Mouse (Mus musculus): ENCODE results near the gene Gm21970. TPM values are rescaled to one million over a fixed set of nuclear protein-coding genes. Genes with fewer than 3 reads are reported as not detected.

The Gm21970 gene
- polyA plus RNA-seq (2012; rRNA removed) = not detected in 2 replicates

GRCm38 (mm10) chr16:91391421-91391820 lies at the start of gene Gm21970:
Gene Gm21970 (plus strand): TSS chr16:91391721.
- DNase-seq (ENCODE audit: extremely low spot score in 1 of 2, low spot score in 1 of 2) = no peak

GRCm38 (mm10) chr16:91346491-91346890 lies 45.0 kb upstream of the Gm21970 start:
- no peak for DNase-seq (ENCODE audit: extremely low spot score in 1 of 2, low spot score in 1 of 2)

- DNase-seq (ENCODE audit: extremely low spot score in 1 of 2, low spot score in 1 of 2) = no peak
These were observed 43.8 kb upstream of the Gm21970 start for GRCm38 (mm10) chr16:91347491-91348263.

- DNase-seq (ENCODE audit: extremely low spot score in 1 of 2, low spot score in 1 of 2) = no peak
These were observed 43.3 kb upstream of the Gm21970 start for GRCm38 (mm10) chr16:91348264-91348565.

DNA sequence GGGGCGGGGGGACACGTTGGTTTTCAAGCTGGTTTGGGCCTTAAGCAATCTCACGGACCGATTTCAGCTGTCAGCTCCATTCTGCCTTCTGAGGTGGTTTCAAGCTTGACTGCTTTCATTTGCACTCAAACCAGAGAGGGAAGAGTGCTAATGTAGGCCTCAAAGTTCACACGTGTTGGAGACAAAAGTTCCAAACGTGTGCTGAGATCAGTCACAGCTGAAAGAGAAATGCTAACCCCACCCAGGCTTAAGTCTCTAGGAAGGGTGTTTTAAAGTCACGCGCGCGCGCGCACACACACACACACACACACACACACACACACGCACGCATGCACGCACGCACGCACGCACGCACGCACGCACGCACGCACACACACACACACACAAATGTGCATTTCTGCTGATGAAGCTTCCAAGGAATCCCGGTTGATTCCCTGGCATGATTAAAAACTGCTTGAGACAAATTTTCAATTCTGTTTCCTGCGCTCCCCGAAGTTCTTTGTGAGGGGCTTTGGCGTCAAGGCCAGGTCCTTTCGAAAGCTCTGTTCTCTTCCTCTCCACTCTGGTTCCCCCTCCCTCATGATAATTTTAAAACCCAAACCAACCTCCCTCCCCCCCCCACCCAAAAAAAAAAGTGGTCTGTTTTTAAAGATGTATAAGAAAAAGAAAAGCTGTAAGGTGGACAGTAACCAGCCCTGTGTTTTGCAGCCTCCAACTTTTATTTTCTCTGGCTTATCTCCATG lies 42.8 kb upstream of the Gm21970 start:
- DNase-seq (ENCODE audit: extremely low spot score in 1 of 2, low spot score in 1 of 2) = peak in 1 of 2 experiments; percentile 25

DNA sequence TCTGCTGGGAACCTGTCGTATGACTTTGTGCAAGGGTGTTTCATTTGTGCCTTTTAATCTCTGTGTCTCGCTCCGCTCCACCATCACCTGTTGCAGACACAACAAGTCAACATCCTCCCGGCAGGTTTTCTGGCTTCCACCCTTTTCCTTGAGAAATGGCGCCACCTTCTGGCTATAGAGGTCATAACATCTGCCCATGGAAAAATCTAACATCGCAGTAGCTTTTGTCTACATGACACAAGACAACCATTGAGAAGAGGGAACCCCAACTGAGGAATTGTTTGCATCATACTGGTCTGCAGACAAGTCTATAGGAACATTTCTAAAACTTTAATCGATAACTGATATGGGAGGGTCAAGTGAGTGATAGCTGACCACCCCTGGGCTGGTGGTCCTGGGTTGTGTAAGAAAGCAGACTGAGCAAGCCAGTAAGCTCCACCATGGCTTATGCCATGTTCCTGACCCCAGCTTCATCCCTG lies 39.4 kb upstream of the Gm21970 start:
- peak; percentile 53 to 94 for DNase-seq (ENCODE audit: extremely low spot score in 1 of 2, low spot score in 1 of 2)

DNA sequence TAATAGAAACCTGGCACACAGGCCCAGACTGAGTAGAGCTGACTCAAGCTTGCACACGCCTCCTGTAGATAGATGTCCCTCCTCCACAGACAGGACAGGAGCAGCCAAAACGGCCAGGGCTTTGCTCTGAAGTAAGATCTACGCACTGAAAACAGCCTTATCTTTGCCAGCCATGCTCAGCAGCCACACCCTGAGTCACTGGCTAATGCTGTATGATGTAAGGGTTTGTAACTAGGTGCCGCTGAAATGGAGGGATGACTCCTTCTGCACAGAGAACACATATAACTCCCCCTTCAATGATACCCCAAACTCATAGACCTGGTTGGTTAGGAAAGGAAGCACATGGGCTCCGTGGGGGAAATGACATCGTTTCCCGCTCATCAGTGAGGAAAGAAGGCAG lies 38.8 kb upstream of the Gm21970 start:
- DNase-seq (ENCODE audit: extremely low spot score in 1 of 2, low spot score in 1 of 2) = no peak

DNA sequence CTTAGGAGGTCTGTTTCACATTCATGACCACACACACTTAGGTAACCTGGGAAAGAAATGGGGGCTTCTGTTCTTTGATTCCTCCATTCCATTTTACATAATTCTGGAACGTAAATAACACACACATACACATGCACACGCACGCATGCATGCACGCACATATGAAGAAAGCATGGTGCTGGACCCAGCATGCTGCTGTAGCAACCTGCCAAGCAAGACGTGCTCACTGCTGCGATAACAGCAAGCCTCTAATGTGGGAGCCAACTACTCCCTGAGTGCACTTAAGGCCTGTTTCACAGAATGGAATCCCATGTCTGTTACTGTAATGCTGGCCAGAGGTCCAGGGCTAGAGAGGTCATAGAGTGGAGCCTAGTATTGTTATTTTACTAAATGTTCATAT lies 38.3 kb upstream of the Gm21970 start:
- DNase-seq (ENCODE audit: extremely low spot score in 1 of 2, low spot score in 1 of 2) = no peak

GRCm38 (mm10) chr16:91353638-91354037 lies 37.9 kb upstream of the Gm21970 start:
- no peak for DNase-seq (ENCODE audit: extremely low spot score in 1 of 2, low spot score in 1 of 2)

DNA sequence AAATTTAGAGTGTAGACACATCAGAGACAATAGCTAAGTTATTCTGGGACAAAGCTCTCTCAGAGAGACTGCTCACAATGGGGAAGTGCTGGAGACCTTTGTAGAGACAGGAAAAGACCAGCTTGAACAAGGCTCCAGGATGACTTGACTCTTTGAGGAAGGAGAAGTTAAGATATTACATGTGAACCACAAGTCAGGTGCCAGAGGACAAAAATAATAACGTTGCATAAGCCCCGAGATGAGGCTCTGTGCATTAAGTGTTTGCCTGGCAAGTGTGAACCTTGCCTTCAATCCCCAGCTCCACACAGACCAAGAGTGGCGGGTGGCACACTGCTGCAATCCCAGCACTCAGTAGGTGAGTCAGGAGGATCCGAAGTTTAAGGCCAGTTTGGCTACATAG lies 36.9 kb upstream of the Gm21970 start:
- no peak for DNase-seq (ENCODE audit: extremely low spot score in 1 of 2, low spot score in 1 of 2)

- DNase-seq (ENCODE audit: extremely low spot score in 1 of 2, low spot score in 1 of 2) = no peak
These were observed 36.4 kb upstream of the Gm21970 start for GRCm38 (mm10) chr16:91355160-91355559.

DNA sequence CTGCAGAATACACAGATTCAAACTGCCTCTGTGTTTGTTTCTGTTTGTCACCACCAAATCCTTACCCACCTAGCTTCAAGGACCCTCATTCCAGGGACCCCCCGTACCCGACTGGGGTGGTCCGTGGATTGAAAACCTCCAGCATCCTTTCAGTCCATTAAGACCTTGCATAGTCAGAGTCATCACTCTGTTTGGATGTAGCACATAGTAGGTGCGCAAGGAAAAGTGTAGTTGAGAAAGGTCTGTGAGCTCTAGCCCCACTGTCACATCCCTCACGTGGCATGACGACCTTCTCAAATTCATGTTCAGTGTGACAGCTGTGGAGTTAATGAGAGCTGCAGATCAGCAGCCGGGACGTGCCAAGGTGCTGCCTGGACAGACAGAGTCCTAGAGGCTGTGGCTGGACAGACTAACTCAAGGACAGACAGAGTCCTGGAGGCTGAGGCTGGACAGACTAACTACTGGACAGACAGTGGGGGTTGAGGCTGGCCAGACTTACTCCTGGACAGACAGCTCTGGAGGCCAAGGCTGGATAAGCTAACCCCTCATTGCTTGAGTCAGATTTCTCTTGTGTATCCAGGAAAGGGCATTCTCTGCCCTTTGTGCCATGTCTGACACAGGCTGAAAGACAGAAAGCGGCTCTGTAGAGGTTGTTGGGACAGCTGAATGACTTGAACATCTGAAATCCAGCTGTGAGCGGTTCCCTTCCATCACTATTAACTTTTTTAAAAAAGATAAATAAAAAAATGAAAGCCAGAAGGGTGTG lies 34.6 kb upstream of the Gm21970 start:
- no peak for DNase-seq (ENCODE audit: extremely low spot score in 1 of 2, low spot score in 1 of 2)

DNA sequence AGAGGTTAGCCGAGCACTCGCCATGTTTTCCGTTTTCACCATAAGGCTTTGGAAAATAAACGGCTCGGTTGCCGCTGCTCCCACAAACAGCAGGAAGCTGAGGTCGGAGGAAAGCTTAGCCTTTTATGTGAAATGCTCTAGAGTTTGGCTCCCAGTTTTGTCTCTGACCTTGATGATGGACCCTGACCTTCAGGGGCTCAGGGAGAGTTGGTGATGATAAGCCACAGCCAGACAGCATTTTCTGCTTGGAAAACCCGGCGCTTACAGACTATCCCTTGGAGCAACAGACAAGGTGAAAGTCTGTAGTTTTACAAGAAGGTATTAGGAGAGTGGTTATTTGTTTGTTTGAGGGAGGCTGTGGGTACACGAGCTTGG lies 34.0 kb upstream of the Gm21970 start:
- no peak for DNase-seq (ENCODE audit: extremely low spot score in 1 of 2, low spot score in 1 of 2)

- peak in 1 of 2 experiments; percentile 86 for DNase-seq (ENCODE audit: extremely low spot score in 1 of 2, low spot score in 1 of 2)
These were observed 33.0 kb upstream of the Gm21970 start for GRCm38 (mm10) chr16:91358555-91358954.

GRCm38 (mm10) chr16:91359531-91359930 lies 32.0 kb upstream of the Gm21970 start:
- DNase-seq (ENCODE audit: extremely low spot score in 1 of 2, low spot score in 1 of 2) = no peak

DNA sequence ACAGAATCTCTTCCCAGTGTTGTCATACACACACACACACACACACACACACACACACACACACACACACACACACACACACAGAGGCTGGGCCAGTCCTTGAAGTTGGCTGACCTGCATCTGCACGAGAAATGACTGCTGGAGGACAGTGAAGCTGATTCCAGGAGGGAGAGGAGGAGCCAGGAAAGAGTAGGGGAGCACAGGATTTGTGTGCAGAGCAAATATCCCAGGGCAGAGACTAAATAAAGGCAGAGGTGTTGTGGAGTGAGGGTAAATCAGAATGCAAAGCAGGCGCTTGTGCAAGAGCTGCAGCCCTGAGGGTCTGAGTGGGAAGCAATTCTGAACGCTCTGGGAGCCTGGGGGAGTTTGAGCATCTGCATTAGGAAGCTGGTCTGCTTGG lies 31.4 kb upstream of the Gm21970 start:
- no peak for DNase-seq (ENCODE audit: extremely low spot score in 1 of 2, low spot score in 1 of 2)

GRCm38 (mm10) chr16:91362006-91362405 lies 29.5 kb upstream of the Gm21970 start:
- no peak for DNase-seq (ENCODE audit: extremely low spot score in 1 of 2, low spot score in 1 of 2)

DNA sequence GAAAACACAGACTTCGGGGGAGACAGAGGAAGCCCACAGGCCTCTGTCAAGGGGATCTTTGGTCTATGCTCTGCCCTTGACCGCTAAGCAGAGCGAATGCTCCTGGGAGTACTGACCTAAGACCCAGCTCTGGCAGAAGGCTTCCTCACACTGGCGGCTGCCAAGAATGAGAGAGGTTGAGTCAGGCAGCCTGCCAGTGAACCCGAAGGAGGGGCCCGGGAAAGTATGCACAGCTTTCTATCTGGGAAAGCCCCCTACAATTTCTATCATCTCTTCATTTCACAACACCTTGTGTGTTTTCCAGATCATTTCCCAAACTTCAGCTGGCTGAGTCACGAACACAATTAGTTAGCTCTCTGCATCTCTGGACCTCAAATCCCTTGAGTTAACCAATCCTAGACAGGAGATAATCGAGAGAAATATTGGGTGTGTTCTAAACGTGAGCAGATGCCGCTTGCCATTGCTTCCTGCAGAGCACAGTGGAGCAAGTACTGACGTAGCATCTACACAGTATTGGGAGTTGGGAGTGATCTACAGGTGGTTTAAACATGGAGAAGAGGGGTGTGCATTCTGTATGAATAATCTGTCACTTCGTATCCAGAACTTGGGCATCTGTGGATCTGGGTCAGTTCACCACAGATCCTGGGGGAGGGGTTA lies 28.8 kb upstream of the Gm21970 start:
- DNase-seq (ENCODE audit: extremely low spot score in 1 of 2, low spot score in 1 of 2) = no peak

- DNase-seq (ENCODE audit: extremely low spot score in 1 of 2, low spot score in 1 of 2) = no peak
These were observed 28.0 kb upstream of the Gm21970 start for GRCm38 (mm10) chr16:91363483-91363882.

GRCm38 (mm10) chr16:91366567-91366966 lies 25.0 kb upstream of the Gm21970 start:
- DNase-seq (ENCODE audit: extremely low spot score in 1 of 2, low spot score in 1 of 2) = no peak

DNA sequence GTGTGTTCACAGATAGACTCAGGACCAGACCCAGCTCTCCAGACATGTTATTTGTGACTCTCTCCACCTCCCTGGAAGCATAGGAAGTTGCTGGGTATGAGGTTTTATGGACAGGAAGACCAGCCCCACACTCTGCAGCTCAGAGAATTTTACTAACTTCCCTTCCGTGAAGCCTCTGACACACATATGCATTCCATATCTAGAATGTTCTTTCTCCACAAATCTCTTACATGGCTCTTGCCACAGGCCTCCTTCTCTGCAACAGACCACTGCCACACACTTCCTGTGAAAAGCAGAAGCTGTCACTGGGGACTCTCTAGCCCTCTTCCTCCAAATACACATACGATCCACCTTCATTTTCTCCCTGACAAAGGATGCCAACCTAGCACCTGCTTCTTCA lies 24.5 kb upstream of the Gm21970 start:
- no peak for DNase-seq (ENCODE audit: extremely low spot score in 1 of 2, low spot score in 1 of 2)

Data from frontal cortex, adult 2 months (tissue).